Mouse (Mus musculus): ENCODE measurements around the gene Comp.

Gene Comp

DNA sequence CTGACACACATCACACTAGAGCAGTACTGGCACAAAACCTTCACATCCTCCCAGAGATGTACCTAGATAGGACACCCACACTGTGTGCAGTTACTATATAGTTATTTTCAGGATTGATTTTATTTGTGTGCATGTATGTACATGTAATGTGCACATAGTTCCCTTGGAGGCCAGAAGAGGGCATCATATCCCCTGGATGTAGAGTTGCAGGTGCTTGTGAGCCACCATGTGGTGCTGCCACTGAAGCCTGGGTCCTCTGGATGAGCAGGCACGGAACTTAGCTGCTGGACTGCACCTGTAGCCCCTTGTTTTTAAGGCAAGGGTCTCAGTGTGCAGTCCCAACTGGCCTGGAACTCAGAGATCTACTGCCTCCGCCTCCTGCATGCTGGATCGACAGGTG, 30.9 kb downstream of the Comp start:
- DNase-seq = no peak

DNA sequence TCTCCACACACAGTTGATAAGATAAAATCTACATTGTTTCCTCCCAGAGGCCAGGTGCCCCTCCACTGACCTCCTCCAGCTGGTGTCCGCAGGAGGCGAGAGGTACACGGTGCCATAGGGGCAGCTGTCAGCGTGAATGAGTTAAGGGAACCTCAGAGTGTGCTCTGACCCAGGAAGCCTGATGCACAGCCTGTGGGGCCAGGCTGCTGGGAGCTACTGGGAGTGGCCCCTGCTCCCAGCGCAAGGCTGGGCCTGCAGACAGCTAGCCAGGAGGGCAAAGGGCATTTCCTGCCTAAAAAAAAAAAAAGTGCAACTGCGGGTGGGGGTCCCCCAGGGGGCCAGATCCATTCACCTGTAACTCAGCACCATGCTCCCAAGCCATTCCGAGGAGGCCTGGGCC, 31.8 kb downstream of the Comp start:
- DNase-seq = no peak

DNA sequence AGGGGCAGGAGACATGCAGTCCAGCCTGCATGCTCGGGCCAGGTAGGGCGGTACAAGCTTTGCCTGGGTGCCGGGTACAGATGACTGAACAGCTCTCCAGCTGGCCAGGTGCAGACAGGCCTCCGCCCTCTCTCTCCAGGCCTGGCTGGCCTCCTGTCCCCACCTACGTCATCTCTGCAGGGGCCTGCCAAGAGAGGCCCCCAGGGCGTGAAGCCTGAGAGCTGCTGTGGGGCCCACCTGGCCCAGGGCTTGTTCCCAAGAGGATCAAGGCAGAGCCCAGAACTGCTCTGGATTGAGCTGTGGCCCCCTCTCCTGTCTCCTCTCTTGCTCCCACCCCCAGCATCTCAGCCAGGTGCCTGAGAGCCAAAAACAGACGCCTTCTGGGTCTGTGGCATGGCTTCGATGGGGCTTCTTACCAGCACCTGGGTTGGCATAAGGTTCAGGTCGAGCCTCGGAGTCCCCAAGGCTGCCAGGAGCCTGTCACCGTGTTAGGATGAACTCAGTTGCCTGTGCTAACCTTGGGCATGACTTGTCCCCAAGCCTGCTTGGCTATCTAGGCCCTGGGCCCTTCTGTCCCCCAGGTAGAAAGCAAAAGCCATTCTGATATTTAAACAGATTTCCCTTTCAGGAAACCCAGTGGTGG, 33.2 kb downstream of the Comp start:
- DNase-seq = peak; percentile 34

DNA sequence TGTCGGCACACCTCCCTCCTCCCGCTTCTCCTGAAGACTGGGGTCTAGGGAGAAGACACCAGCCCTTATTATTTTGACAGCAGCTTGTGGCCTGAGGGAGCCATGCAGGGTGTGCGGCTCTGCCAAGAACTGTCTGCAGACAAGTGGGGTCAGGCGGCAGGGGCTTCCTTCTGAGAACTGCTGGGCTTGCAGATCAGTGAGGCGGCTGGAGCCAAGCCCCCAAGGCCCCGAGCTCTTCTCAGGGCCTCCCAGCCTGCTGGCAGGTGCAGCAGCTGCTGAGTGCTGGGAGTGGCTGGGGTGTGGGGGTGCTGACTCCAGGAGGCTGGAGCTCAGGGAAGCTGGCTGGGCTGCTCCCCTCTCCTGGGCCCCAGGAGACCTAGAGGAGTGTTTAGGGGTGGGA, 34.9 kb downstream of the Comp start:
- DNase-seq = no peak

DNA sequence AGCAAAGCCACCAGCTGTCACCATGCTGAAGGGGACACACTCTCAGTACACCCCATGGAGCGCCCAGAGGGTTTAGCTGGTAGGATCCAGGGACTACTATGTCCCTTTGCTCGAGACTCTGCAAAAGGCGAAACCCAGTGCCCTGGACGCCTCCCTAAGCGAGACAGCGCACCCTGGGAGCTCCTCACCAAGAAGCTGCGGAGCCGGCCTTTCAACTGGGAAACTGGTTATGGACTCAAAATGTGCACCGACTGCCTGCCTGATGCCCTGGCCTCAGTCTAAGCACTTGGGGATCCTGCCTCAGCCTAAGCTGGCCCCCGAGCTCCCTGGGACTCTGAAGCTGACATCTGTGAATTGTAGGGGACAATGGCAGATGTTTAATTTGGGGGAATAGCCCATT, 35.7 kb downstream of the Comp start:
- no peak for DNase-seq

DNA sequence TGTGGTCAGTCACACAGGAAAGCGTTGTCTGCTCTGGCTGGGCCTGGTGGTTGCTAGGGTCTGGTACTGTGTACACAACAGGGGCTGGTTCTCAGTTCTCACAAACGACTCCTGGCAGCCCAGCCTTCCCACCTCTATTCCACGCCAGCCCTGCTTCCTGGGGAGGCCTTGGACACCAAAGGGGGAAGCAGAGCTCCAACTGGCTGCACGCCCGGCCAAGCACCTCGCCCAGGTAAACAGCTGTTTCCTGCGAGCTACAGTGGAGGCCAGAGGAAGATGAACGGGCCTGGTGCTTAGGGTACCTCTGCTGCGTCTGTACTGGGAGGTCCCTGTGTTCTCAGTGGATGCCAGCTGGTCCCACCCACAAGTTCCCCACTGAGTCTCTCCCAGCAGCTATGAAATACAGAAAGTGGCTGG, 36.1 kb downstream of the Comp start:
- no peak for DNase-seq

DNA sequence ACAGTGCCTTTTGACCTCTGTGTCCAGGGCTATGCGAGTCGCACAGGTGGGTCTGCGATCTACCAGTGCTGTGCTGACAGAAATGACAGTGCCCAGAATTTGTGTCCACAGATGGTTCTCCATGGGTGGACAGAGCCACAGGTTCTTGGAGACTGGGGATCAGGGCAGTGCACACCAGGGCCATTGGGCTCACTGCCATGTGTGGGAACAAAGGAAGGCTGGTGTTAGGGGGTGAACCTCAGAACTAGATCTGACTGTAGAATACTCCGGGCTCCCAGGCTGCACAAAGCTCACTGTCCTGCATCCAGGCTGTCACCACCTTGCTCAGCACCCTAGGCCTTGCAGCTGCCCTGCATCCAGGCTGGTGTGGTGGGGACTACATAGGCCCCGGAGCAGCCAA, 36.9 kb downstream of the Comp start:
- no peak for DNase-seq

DNA sequence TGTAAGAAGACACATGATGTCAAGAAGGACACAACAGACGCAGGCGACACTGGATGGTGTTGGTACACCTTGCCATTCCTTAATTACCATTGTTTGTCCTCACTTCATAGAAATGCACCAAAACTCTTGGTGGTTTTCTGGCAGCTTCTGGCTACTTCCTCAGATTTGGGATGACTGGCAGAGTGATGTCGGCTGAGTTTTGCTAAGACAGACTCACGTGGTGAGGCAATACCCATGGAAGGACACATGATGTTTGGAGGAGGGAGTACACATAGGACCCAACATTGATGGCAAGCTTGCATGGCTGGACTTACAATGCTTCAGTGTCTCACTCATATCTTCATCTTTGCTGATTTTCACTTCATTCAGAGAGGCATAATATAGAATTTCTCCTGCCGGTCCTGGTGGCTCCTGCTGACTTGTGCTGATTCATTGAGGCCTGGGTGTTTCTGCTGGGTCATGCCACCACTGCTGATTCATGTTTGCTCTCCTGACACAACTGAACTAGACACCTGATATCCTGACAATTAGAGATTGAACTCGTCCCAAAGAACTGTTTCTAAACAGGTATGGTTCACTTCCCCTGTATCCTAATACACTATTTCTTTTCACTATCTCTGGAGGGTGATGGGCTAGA, 41.1 kb downstream of the Comp start:
- DNase-seq = no peak

DNA sequence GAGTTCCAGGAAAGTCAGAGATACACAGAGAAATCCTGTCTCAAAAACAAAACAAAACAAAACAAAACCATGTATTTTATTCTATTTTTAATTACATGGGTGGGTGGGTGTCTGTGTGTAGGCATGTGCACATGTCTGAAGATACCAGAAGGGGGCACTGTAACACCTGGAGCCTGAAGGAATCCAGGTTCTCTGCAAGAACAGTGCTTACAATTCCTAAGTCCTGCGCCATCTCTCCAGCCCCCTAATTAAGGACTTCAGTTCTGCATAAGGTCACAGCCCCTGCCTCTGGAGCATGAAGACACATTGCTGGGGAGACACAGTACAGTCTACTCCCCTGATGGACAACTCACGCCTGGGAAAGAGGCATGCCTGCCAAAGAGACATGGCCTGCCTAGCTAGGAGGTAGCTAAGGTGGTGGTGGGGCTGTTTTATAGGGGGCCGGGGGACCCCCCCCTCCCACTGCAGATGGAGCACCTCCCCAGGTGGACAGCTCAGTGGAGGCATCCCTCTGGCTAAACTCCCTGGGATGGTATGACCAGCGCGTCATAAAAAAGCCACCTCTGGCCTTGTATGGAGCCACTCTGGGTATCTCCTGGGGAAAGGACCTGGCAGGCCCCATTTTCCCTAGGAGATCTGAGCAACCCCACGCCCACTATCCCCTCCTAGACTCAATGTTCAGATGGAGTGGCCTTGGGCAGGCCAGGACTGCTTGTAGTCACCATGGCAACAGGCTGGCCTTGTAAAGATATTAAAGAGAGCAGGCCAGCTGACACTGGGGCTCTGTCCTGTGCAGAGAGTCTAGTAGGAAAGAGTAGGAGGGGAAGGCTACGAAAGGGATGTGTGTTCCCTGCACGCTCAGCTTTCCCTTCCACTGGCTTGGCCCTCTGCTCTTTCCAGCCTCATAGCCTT, 42.4 kb downstream of the Comp start:
- no peak for DNase-seq

DNA sequence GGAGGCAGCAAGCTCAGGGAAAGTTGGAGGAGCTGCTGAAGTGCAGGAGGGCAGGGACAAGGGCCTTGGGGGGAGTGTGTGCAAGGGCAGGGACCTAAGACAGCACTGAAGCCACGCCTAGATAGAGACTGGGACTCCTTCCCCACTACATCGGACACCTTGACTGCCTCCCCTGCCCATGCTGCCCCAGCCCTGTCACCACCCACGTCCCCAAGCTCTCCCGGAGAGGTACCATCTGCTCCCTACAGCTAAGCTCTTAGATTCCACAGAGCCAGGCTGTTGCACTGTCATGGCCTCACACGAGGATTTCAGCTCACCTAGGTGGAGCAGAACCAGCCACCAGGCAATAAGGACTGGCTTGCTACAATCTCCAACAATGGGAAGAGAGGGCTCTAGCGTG, 43.6 kb downstream of the Comp start:
- no peak for DNase-seq

DNA sequence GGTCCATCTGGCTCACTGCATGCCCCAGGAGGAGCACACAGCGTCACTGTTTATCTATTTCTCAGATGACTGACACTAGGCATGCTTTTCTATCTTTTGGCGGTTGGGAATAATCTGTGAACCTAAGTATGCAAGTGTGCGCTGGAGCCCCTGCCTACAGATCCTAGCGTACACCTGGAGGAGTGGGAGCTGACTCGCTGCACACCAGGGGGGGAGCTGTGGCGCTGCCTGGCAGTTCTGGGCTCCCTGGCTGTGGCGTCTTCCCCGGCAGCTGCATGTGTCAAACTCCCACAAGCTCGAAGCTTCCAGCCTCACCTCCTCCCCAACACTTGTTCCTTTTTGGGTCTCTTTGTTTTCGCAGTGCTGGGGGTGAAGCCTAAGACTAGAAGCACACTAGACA, 44.6 kb downstream of the Comp start:
- DNase-seq = no peak

DNA sequence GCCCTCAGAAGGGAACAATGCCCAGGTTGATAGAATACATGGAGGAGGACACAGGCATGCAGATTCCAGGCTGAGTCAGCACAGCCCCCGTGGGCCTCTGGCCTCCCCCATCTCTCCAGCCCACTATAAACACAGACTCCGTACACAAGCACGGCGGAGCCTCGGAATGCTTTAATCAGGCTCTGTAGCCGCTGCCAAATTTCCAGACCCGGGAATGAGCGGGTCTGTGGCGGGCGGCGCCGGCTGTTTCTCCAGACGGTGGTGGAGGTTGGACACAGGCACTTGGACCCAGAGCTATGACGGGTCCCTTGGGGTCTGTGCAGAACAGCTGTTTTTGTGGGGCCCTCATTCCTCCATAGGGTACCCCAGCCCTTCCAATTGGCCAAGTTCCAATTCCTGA, 45.6 kb downstream of the Comp start:
- no peak for DNase-seq

DNA sequence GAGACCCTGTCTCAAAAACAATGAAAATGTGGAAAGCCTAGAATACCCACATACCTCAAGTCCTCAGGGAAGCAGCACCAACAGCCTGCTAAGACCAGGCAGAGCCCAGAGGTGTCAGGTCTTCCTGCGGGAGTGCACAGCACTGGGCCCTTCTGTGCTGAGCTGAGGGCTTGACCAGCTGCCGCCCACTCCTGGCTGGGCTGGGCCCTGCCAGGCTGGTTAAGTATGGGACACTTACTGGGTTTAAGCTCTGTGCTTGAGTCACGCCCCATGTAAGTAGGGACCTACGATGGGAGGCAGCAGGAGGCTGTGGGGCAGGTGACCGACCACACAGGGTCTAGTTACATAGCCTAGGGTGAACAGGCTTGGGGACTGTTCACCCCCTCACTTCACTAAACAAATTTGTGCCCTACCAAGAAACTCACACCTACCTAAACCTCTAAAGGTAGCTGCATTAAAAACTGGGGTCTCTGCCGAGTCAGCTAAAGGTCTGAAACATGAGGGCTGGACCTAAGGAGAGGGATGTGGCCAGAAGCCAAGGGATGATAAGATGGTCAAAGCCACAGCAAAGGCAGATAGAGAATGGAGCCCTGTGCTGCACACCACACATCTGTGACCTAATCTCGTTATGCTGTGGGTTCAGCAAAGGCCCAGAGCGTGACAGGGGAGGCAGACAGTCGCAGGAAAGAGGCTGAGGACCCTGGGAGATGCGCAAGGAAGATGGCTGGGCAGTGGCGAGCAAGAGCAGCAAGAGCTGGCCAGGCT, 46.7 kb downstream of the Comp start:
- no peak for DNase-seq

DNA sequence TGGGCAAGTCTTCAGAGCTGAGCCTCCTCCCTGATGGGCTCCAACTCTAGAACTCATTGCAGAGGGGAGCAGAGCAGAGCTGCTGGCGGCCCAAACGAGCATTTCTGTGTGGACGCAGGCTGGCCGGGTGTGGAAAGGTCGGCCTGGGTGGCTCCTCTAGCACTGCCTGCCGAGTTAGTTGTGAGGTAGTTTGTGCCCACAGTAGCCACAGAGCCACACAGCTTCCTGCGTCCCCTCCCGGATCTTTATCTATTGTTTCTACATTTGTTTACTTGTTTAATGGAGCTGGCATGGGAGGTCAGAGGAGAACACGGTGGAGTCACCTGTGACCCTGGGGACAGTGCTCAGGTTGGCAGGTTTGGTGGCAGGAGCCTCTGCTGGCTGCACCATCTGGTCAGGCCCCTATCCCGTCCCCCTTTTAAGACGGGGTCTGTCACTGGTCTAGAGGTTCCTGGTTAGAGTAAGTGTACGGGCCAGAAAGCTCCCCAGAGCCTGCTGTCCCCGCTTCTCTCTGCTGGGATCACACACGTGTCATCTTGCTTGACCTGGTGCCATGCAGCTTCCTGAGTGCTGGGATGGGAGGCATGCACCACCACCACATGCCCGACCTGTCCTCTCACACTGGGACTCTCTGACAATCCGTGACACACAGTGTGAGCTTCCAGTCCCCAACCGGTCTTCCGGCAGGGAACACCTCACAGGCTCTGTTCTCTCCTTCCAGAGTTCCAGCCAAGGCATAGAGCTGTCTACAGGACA, 48.2 kb downstream of the Comp start:
- no peak for DNase-seq

DNA sequence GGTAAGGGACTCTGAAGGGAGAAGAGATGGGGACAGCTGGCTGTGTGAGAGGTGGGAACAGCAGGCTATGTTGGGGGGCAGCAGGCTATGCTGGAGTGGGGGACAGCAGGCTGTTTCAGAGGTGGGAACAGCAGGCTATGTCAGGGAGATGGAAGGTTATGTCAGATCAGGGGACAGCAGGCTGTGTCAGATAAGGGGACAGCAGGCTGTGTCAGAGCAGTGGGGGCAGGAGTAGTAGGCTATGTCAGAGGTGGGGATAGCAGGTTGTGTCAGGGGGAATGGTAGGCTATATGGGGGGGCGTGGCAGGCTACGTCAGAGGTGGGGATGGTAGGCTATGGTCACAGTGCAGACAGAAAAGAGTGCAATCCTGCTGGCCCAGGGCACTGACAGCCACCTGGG, 49.4 kb downstream of the Comp start:
- no peak for DNase-seq

DNA sequence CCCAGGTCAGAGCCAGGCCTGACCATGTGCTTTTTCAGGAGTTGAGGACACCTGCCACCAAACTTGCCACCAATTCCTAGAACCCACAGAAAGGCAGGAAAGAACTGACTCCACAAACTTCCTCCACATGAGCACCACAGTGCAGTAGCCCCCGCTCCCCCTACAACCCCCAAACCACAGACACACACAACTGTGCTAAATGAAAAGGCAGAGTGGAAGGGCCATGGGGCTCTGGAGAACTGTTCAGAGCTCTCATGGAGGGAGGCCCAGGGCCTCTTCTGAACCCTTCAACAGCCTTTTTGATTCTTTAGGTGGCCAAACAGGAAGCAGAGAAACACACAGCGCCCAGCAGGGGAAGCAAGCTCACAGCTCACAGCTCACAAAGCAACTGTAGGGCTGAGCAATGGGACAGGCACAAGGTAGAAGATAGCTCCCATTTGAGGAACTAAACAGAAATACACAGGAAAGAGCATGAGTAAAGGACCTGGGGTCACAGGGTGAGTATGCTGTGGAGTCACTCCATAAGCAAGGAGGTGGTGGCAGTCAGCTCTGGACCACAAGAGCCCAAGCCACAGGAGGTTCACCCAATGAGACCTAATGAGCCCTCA, 53.0 kb downstream of the Comp start:
- DNase-seq = no peak

DNA sequence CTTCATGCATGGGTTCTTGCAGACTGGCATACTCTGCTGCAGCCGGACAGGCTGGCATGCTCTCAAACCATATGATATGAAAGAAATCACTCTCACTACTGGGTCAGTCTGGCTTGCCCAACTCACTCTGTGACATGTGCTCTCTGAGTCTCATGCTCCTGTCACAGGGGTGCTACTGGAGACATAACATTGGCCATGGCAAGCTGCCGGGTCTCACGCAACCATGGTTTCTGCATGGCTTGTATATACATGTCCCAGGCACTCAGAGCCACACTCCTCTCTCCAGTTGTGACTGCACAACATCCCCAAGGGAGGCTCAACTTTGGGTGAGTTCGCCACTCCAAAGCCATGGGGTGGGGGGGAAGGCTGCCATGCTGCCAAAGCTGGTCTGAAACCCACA, 57.9 kb downstream of the Comp start:
- DNase-seq = no peak
